Mouse (Mus musculus) stomach, postnatal 0 days (tissue): ENCODE data around the gene Sdf4. TPM values are rescaled to one million over a fixed set of nuclear protein-coding genes. Genes with fewer than 3 reads are reported as not detected.

Experiments used
- ATAC-seq: fragments of 200-750 bp; cut with Nextera tagmentation; 2 replicates; pipeline ENCODE4 v1.8.0; 2017; ENCODE audit not compliant: low FRiP score, low TSS enrichment
- DNase-seq: peaks from one replicate; pipeline ENCODE4 v3.0.0-alpha.2; 2016; ENCODE audit warnings: low spot score
- H3K27ac ChIP-seq: fragments of 300-500 bp; sonication (generic); replicated peaks from 2 replicates; pipeline ENCODE4 v1.5.1; 2014; ENCODE audit warnings: mild to moderate bottlenecking, control low read depth
- H3K27me3 ChIP-seq: fragments of 300-500 bp; sonication (generic); 2 replicates; pipeline ENCODE4 v1.6.1; 2014; ENCODE audit warnings: low read length; ENCODE audit not compliant: control insufficient read depth, insufficient read depth
- H3K36me3 ChIP-seq: fragments of 300-500 bp; sonication (generic); 2 replicates; pipeline ENCODE4 v1.6.1; 2014; ENCODE audit warnings: low read length, mixed read lengths; ENCODE audit not compliant: control insufficient read depth, insufficient read depth
- H3K4me1 ChIP-seq: fragments of 300-500 bp; sonication (generic); replicated peaks from 2 replicates; pipeline ENCODE4 v1.6.1; 2014; ENCODE audit warnings: antibody characterized with exemption; ENCODE audit not compliant: control insufficient read depth, insufficient read depth
- H3K4me2 ChIP-seq: fragments of 300-500 bp; sonication (generic); replicated peaks from 2 replicates; pipeline ENCODE4 v1.6.1; 2014; ENCODE audit warnings: low read depth, mild to moderate bottlenecking, control low read depth, moderate library complexity
- H3K4me3 ChIP-seq: fragments of 300-500 bp; sonication (generic); 2 replicates; pipeline ENCODE4 v1.5.1; 2014; ENCODE audit warnings: low read depth, low read length, control low read depth
- H3K9ac ChIP-seq: fragments of 300-500 bp; sonication (generic); 2 replicates; pipeline ENCODE4 v1.6.1; 2014; ENCODE audit warnings: mild to moderate bottlenecking, low read length, control low read depth, mixed read lengths
- H3K9me3 ChIP-seq: fragments of 300-500 bp; sonication (generic); 2 replicates; pipeline ENCODE4 v1.6.1; 2016; ENCODE audit warnings: low read length; ENCODE audit not compliant: control insufficient read depth
- CTCF ChIP-seq: IDR thresholded peaks from 2 replicates; pipeline ENCODE4 v1.5.1; 2016; ENCODE audit warnings: antibody characterized with exemption, low read depth, mild to moderate bottlenecking, moderate library complexity
- EP300 ChIP-seq: optimal IDR thresholded peaks from 2 replicates; pipeline ENCODE3; 2016; ENCODE audit warnings: antibody characterized with exemption
- WGBS: fragments of 180-500 bp; shearing (Covaris S2); extraction: QIAGEN DNeasy Blood & Tissue Kit; methylation state at CpG from one replicate; pipeline ENCODE4 v1.1.7; 2014; 5-methylcytosine and 5-hydroxymethylcytosine counted together
- polyA plus RNA-seq: library from polyadenylated mRNA; unstranded; fragments of >200 nt; fragmentation: Nextera tagmentation; extraction: Ambion mirVana; gene quantifications from 2 replicates; pipeline ENCODE4 v1.2.1, GENCODE M21; 2015

Sdf4 gene
- polyA plus RNA-seq, 1 experiment from 2014 or later = 129 TPM

GRCm38 (mm10) chr4:155970286-155970685, 22.4 kb upstream of the Sdf4 start:
- no peak for DNase-seq
- Histone ChIP-seq H3K27ac (no peak overlapping the region), H3K9ac (no peak overlapping the region), H3K4me3 (no peak overlapping the region), H3K27me3 (no peaks in the 10 kb centered on the region), H3K36me3 (no peaks in the 10 kb centered on the region), H3K9me3 (no peaks in the 10 kb centered on the region), H3K4me1 (no peaks in the 10 kb centered on the region), H3K4me2 (no peak overlapping the region)
- 76% methylated on average over 5 of the region's 5 CpGs for WGBS
- no peak for ATAC-seq
- TF ChIP-seq EP300 = no peak
- no peak for TF ChIP-seq CTCF

- Histone ChIP-seq H3K36me3 (no peaks in the 10 kb centered on the region), H3K9ac (no peak overlapping the region), H3K27ac (no peak overlapping the region), H3K9me3 (no peaks in the 10 kb centered on the region), H3K27me3 (no peaks in the 10 kb centered on the region), H3K4me3 (no peak overlapping the region), H3K4me1 (no peaks in the 10 kb centered on the region), H3K4me2 (no peak overlapping the region)
- no peak for DNase-seq
- 75% methylated on average over 6 of the region's 6 CpGs for WGBS
- no peak for TF ChIP-seq CTCF
- ATAC-seq = no peak
Observed at GRCm38 (mm10) chr4:155972651-155973050, 20.0 kb upstream of the Sdf4 start.

DNA sequence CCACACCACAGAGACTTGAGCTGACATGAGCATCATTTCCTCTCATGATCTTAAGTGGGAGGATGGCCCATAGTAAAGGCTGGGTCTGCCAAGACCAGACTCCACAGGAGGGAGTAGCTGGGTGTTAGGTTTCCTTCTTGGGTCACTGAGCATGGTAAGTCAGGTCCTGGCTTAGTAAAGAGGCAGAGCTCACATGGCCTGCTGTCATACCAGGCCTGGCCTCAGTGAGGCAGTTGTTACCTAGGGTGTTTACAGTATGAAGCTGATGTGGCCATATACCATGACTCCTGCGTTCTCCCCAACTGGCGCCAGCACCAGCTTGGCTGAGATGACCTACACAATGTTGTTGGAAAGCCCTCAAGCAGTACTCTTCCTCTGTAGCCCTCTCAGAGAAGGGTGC, 19.4 kb upstream of the Sdf4 start:
- no peaks in the 10 kb centered on the region for H3K36me3 ChIP-seq
- H3K27ac ChIP-seq = no peak overlapping the region
- H3K9ac ChIP-seq = no peak overlapping the region
- WGBS = 73% methylated on average over 2 of the region's 2 CpGs
- ATAC-seq (no peak), DNase-seq (no peak)
- no peaks in the 10 kb centered on the region for H3K9me3 ChIP-seq
- TF ChIP-seq EP300 (no peak), CTCF (peak; percentile 29; the same call in 1 of the 2 replicates)
- H3K4me1 ChIP-seq = no peaks in the 10 kb centered on the region
- no peaks in the 10 kb centered on the region for H3K27me3 ChIP-seq
- no peak overlapping the region for H3K4me2 ChIP-seq
- no peak overlapping the region for H3K4me3 ChIP-seq

GRCm38 (mm10) chr4:155981436-155982082, 11.1 kb upstream of the Sdf4 start:
- Histone ChIP-seq H3K4me1 (no peaks in the 10 kb centered on the region), H3K9ac (no peak overlapping the region), H3K4me3 (no peak overlapping the region), H3K27me3 (no peaks in the 10 kb centered on the region), H3K27ac (no peak overlapping the region), H3K36me3 (no peaks in the 10 kb centered on the region), H3K4me2 (no peak overlapping the region), H3K9me3 (no peaks in the 10 kb centered on the region)
- TF ChIP-seq EP300 (no peak), CTCF (no peak)
- no peak for ATAC-seq
- 75% methylated on average over 12 of the region's 12 CpGs for WGBS
- DNase-seq = no peak

DNA sequence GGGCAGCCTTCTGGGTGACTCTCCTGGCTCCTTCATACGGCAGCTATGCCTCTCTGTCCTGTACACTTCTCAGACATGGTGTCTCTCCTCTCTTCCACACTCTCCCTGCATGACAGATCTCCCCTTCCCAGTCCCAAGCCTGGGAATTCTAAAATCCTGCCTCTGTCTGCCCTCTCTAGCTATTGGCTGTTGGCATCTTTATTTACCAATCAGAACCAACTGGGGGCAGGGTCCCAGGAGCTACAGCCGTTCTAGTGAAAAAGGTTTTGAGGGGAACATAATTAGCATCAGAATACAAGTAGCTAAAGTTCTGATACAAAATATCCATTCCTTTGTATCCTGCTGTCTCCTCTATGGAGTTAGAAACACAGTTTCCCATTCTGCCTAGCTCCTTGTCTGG, 8.9 kb upstream of the Sdf4 start:
- Histone ChIP-seq H3K4me2 (no peak overlapping the region), H3K9ac (no peak overlapping the region), H3K4me3 (no peak overlapping the region), H3K9me3 (no peaks in the 10 kb centered on the region), H3K4me1 (no peaks in the 10 kb centered on the region), H3K36me3 (no peaks in the 10 kb centered on the region), H3K27me3 (no peaks in the 10 kb centered on the region), H3K27ac (no peak overlapping the region)
- no peak for ATAC-seq
- no peak for DNase-seq
- 15% methylated on average over 2 of the region's 2 CpGs for WGBS
- no peak for TF ChIP-seq EP300
- TF ChIP-seq CTCF = no peak

GRCm38 (mm10) chr4:155991211-155991907, 1.3 kb upstream of the Sdf4 start:
- 77% methylated on average over 22 of the region's 22 CpGs for WGBS
- peak overlapping the region; percentile 92 for H3K4me3 ChIP-seq

More at GRCm38 (mm10) chr4:155991211-155991907, 1.3 kb upstream of the Sdf4 start:
- Histone ChIP-seq H3K9me3 (no peaks in the 10 kb centered on the region), H3K27ac (peak overlapping the region; percentile 95), H3K4me2 (peak overlapping the region; percentile 96), H3K9ac (peak overlapping the region; percentile 78), H3K4me1 (peaks cover 11% of the 10 kb centered on the region), H3K36me3 (0 out of 2 replicates have a peak, but pooled peaks cover 2% of the 10 kb centered on the region), H3K27me3 (no peaks in the 10 kb centered on the region)
- TF ChIP-seq CTCF = no peak
- TF ChIP-seq EP300 = no peak
- peak; percentile 1; the same call in 1 of the 2 replicates for ATAC-seq
- DNase-seq = peak; percentile 31
